Mouse (Mus musculus) ovary, postnatal 36 days (tissue): ENCODE data around the gene Etv6.

Source experiments
- DNase-seq: peaks from one replicate; pipeline ENCODE4 v3.0.0; 2022; ENCODE audit warnings: low spot score, mixed read lengths

Etv6 gene

DNA sequence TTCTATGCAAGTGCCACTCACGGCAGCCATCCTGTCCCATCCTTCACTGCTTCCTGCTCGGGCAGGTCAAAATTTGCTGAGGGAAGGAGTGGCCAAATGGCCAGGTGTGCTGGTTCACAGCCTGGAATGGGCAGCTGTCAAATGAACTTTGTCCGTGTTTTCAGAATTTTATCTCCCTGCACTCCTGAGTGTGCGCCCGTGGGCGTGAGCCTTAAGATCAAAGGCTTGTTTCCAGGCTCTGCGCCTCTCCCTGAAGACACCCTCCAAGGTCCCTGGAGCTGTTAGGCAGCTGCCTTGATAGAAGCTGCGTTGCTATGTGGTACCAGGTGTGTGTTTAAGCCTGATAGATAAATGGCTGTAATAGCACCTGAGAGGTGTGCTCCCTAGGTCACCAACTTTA is 76.1 kb downstream of the Etv6 start:
- no peak for DNase-seq

DNA sequence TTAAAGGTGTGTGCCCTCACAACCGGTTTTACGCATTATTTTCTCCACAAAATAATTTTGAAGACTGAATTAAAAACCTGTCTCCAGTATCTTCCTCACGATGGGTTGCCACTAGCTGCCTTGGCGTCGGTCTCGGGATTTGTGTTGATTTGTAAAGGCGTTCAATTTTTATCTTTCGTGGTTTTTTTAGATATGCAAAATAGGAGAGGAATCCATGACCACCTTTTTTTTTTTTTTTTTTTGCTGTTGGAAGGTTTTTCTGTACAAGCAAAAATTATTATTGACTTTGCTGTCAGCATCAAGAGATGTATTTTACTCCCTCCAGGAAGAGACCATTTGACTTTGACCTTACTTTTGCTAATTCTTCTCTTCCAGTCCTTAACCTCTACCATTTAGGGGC is 77.3 kb downstream of the Etv6 start:
- DNase-seq: no peak

DNA sequence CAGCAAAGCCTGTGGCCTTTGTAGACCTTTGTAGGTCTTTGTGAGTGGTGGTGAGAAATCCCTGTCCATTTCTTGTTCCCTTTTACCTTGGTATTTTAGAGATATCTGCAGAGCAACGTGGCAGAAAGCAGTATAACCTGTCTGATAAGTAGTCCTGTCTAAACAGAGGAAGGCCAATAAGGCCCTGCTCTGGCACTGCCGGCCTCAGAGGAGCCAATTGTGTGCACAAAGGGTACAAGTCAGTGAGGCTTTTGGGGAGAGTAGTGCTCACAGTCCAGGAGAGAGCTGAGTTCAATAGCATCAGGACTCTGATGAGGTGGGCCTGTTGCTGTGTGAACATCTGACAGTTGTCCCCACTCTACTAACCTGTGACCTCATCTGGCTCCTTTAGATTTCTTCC is 77.7 kb downstream of the Etv6 start:
- no peak for DNase-seq

GRCm38 (mm10) chr6:134115219-134115968 is 79.9 kb downstream of the Etv6 start:
- no peak for DNase-seq

- no peak for DNase-seq
Observed at GRCm38 (mm10) chr6:134117380-134117938, 82.0 kb downstream of the Etv6 start.

- no peak for DNase-seq
Observed at GRCm38 (mm10) chr6:134118506-134118905, 83.0 kb downstream of the Etv6 start.

GRCm38 (mm10) chr6:134119136-134119535 is 83.6 kb downstream of the Etv6 start:
- no peak for DNase-seq

DNA sequence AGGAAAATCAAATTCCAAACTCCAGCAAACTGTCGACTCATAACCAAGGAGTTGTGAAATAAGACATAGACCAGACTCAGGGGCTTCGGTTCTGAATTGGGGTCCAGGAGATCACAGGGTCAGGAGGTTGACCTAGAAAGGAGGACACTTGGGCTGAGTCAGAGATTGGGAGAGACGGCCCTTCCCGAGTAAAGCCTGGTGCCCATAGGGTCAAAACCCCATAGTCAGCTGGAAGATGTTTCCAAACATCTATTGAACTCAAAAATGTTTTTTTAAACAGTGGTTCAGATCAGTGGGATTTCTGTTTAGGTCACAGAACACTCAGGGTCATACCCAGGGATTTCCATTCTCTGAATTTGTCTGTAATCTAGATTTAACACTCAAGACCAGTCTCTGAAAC is 84.7 kb downstream of the Etv6 start:
- DNase-seq: no peak

DNA sequence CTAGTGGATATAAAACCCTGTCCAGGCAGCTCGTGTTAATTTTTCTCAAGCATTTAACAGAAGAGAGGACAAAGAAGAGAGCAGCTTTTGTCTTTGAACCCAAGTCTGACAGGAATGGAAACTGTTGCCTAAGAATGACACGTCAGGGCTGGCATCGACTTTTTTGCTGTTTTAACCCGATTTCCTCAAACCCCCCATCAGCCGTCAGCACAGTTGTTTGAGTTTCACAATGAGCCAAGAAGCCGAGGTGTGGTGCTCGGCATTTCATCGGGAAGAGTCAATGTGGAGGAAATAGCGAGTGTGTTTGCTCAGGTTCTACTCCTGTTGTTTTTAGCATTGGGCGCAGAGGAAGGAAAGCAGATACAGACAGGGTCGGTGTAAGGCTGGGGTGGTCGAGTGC is 85.2 kb downstream of the Etv6 start:
- no peak for DNase-seq

GRCm38 (mm10) chr6:134122945-134123344 is 87.4 kb downstream of the Etv6 start:
- no peak for DNase-seq

DNA sequence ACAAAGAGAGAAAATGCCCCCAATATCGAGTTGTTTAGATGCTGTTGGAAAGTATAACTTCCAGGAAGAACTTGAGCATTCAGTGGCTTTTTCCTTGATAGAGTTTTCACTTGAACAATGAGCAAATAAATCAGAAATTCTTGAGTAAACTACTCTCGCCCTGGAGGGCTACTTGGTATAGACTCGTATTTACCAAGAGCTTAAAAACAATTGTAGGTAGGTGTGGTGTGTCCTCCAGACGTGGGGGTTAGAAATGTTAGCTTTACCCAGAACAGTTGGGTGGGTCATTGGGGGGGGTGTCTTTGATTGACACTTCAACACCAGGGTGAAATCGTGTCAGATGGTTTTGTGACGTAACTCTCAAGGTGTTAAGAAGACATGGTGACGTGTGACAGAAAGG is 88.0 kb downstream of the Etv6 start:
- DNase-seq: no peak

- DNase-seq: no peak
Observed at GRCm38 (mm10) chr6:134124256-134124655, 88.8 kb downstream of the Etv6 start.

GRCm38 (mm10) chr6:134127996-134128395 is 92.5 kb downstream of the Etv6 start:
- DNase-seq: no peak

- DNase-seq: no peak
Observed at GRCm38 (mm10) chr6:134128594-134128993, 93.1 kb downstream of the Etv6 start.

- no peak for DNase-seq
Observed at GRCm38 (mm10) chr6:134129848-134130247, 94.3 kb downstream of the Etv6 start.

- DNase-seq: no peak
Observed at GRCm38 (mm10) chr6:134130816-134131215, 95.3 kb downstream of the Etv6 start.

DNA sequence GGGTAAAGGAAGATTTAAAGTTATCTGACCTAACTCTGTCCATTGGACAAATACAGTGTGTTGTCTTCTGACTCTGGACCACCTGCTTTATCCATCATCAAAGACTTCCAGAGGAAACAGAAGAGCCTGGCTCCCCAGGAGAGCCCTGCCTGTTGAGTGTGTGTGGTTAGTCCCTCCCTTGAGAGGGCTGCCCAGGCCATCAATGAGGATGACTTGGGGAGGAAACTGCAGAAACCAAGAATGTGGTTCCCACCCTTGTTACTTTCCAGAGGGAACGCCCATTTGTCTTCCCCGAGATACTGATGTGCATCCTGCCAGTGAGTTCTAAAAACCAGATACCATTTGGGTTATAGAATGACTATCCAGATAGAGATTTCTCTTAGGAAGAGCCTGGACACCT is 96.1 kb downstream of the Etv6 start:
- no peak for DNase-seq

GRCm38 (mm10) chr6:134133756-134134155 is 98.3 kb downstream of the Etv6 start:
- no peak for DNase-seq

- DNase-seq: no peak
Observed at GRCm38 (mm10) chr6:134134821-134135323, 99.4 kb downstream of the Etv6 start.

- DNase-seq: no peak
Observed at GRCm38 (mm10) chr6:134136315-134136714, 100.8 kb downstream of the Etv6 start.

- no peak for DNase-seq
Observed at GRCm38 (mm10) chr6:134139359-134139758, 103.9 kb downstream of the Etv6 start.

DNA sequence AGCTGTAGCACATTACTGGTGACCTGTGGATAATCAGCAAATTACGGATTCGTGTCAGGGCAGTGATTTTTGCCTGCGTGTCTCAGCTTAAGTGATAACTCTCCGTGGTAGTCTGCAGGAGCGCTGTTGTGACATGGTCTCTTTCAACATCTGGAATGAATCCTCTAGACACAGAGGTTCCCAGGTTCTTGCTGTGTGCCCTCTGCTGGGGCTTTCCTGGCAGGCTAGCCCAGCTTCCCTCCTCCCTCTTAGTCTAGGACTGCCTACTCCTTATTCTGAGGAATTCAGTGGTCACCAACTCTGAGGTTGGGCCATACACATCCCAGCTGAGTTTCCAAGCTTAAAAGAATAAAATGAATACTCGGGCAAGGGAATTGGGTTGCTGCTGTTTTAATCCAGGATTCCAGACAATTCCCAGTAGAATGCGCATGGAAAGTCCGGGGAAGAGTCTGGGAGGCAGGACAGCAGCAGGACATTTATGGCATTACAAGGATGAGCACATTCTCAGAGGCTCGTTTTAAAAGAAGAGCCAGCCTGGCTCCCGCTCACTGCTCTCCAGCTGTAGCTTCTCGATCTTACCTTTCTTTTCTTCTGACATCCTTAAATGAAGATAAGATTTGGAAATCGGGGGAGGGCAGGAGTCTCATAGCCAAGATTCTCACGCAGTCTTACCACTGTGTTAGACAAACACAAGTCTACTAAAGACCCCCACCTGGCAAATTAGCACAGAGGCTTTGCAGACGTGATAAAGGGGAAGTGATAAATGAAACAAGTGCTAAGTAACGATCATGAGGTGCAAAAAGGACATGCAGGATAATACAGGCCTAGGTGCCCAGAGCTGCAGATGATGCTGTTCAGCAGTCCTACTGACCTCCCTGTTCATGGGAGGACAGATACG is 105.5 kb downstream of the Etv6 start:
- no peak for DNase-seq
